Comparison of ENCODE assay signal across 1 mouse cellular context in the genomic region with DNA sequence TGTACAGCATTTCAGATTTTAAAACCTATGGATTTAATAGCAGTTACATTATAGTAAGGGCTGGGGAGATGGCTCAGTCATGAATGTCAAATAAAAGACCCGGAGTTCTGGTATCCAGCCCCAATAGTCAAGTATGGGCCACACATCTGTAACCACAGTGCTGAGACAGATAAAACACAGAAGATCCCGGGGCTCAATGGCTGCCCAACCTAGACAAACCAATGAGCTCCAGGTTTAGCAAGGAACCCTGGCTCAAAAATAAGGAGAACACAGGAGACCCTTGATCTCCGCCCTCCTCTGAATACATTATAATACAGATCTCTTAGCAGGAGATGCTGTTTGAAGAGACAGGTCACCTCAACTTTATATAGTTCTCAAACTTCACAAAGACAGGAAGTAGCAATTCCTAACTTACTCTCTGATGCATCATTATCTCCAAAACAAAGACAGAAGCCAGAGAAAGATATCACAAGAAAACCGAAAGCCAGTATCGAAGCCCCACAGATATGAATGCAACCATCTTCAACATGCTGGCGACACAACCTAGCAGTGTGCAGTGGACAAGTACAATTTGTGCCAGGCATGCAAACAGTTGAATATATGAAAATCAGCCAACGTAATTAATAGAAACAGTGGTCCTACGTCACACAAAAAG.
TF ChIP-seq lines count a peak whose summit lies in the region.

No protein-coding gene starts in this region.

TF ChIP-seq in MEL, 35 proteins besides CTCF, POLR2A, EP300 and RAD21 (continued from another document):
- no peak; the same call in 1 of the 2 replicates for TF ChIP-seq MXI1 (IDR thresholded peaks at IDR 0.05; ENCODE audit: low read depth, low read length)
- no peak for TF ChIP-seq HCFC1 (IDR thresholded peaks at IDR 0.05; ENCODE audit: low read depth, low read length)
- no peak for TF ChIP-seq USF2 (IDR thresholded peaks at IDR 0.05; ENCODE audit: borderline replicate concordance in 1 of 2, insufficient read depth in 1 of 2, low read depth in 1 of 2, low read length in 2 of 2)
- 0 out of 2 replicates have a peak, but pooled peaks have one; percentile 28 for TF ChIP-seq BHLHE40 (IDR thresholded peaks at IDR 0.05; ENCODE audit: borderline replicate concordance, low read depth, low read length)
- 0 out of 2 replicates have a peak, but pooled peaks have one; percentile 22 for TF ChIP-seq CHD1 (IDR thresholded peaks at IDR 0.05; ENCODE audit: low read depth, low read length)
- peak; percentile 78 for TF ChIP-seq SIN3A (IDR thresholded peaks at IDR 0.05; ENCODE audit: low read length)
- TF ChIP-seq ETS1 (IDR thresholded peaks at IDR 0.05; ENCODE audit: low read depth, low read length): peak; percentile 84
- 0 out of 2 replicates have a peak, but pooled peaks have one; percentile 49 for TF ChIP-seq MYC (IDR thresholded peaks at IDR 0.05; ENCODE audit: low read depth, low read length)
- peak; percentile 74 for TF ChIP-seq ELF1 (IDR thresholded peaks at IDR 0.05; ENCODE audit: low read depth, low read length)
- peak; percentile 23; the same call in 1 of the 2 replicates for TF ChIP-seq RCOR1 (IDR thresholded peaks at IDR 0.05; ENCODE audit: low read depth, low read length)
- peak; percentile 6; the same call in 1 of the 2 replicates for TF ChIP-seq MAFK (IDR thresholded peaks at IDR 0.05; ENCODE audit: borderline replicate concordance, low read depth, low read length)
